Mouse (Mus musculus) Patski (cell line): ENCODE data around the gene Vmn1r43. TPM values are rescaled to one million over a fixed set of nuclear protein-coding genes. Genes with fewer than 3 reads are reported as not detected.
"Not testable (repeated sequence)": the region's sequence is repeated elsewhere in the genome, so short reads cannot be mapped to it uniquely, and the experiment has no call there.

Experiments used
- ATAC-seq: fragments of 100-300 bp; one replicate; pipeline ENCODE4 v1.8.0; 2021
- CTCF ChIA-PET: fragments of 350-600 bp; sonication (Branson Sonifier 250); formaldehyde crosslinking; loops from one replicate; lab custom pipeline; 2022; ENCODE audit warnings: inconsistent platforms; lab: Charles Lee
- POLR2A ChIA-PET: fragments of 350-600 bp; sonication (Branson Sonifier 250); formaldehyde crosslinking; loops from one replicate; lab custom pipeline; 2022; ENCODE audit warnings: antibody characterized with exemption, inconsistent platforms; lab: Charles Lee
- DNase-seq: peaks from one replicate; pipeline ENCODE4 v3.0.0-alpha.2; 2011; ENCODE audit warnings: low read depth, low spot score
- H3K27me3 ChIP-seq: fragments of 371-371 bp; one replicate; pipeline ENCODE4 v1.5.1; 2021
- CTCF ChIP-seq: fragments of 100-300 bp; IDR thresholded peaks from one replicate; pipeline ENCODE4 v1.5.1; 2021
- in situ Hi-C: fragments of 300-500 bp; cut with MboI; formaldehyde crosslinking; loops from 3 replicates; pipeline ENCODE4 v1.11.1; 2018; ENCODE audit warnings: low pct_unique_long_range_greater_than_20kb, mixed read lengths
- polyA plus RNA-seq: library from polyadenylated mRNA; unstranded; gene quantifications from one replicate; pipeline ENCODE4 v1.2.3, GENCODE M21; 2021

Gene Vmn1r43
- polyA plus RNA-seq: 0.13 TPM

DNA sequence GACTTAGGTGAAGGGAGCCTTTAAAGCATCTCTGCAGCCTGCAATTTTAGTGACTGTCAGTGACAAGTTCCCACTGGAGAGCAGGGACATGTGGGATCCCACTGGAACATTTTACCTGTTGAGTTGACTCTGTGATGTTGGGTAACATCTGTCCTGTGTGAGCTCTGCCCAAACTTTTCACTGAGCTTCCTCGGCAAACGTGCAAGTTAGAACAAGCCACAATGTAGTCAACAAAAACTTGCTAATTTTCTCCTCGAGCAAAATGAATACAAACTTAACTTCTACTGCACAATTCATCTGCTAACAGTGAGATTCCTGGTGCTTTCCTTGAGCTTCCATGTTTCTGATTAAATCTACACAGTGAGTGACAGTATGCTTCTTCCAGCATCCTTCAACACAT, at the start of gene Vmn1r43, which contains the start of gene Vmn1r42:
Gene Vmn1r43, minus strand, starts transcription at position 101 of the 400 bp plus-strand sequence.
Gene Vmn1r42, minus strand, starts transcription at position 101 of the 400 bp plus-strand sequence.
- POLR2A ChIA-PET, DNase-seq, CTCF ChIA-PET, ATAC-seq, in situ Hi-C loops, H3K27me3 ChIP-seq: not testable (repeated sequence)

DNA sequence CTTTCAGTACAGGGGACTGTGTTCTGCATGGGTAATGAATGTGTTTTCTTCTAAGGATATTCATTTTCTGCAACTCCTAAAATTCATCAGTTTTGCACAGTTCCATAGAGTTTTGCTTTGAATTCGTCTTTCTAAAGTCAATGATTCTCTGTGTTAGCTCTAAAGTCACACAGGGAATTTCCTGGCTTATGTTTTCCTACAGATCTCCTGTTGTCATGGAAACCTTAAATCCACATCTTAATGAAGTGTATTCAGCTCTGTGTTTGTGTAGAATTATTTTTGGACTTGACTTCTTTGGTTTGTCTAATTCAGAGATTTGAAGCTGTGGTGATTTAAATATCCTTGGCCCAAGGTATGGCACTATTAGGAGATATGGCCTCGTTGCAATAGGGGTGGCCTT, 7.6 kb upstream of the Vmn1r43 start:
- no peak for DNase-seq
- ATAC-seq: no peak
- TF ChIP-seq CTCF: no peak
- POLR2A ChIA-PET: no interaction called here
- in situ Hi-C loops: no loop called here
- CTCF ChIA-PET: interaction anchor here (2.0 kb wide), 1 partner anchor 12 kb away, joined by 4 read pairs; no protein-coding TSS in a partner anchor
- H3K27me3 ChIP-seq: no peaks in the 10 kb centered on the region

DNA sequence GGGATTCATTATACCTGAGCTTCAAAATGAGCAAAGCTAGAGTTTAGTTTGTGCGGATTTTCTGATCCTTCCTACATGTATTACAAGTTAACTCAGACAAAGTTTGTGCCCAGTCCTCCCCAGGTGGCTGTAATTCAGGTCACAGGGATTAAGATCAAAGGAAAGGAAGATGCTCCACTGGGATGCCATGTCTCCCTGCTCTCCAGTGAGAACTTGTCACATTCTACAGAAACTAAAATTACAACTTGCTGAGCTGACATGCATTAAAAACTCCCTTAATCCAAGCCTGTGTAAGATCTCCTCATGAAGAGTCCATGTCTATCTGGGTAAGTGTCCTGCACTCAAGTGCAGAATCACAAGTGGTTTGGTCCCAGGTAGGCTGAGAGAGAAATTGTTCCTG, 7.1 kb upstream of the Vmn1r43 start, which contains the start of gene Vmn1r44:
Gene Vmn1r44, plus strand, starts transcription at position 301 of the 400 bp plus-strand sequence.
- H3K27me3 ChIP-seq: no peaks in the 10 kb centered on the region
- DNase-seq (no peak), ATAC-seq (no peak)
- POLR2A ChIA-PET: no interaction called here
- CTCF ChIA-PET: interaction anchor here (2.0 kb wide), 1 partner anchor 13 kb away, joined by 4 read pairs; no protein-coding TSS in a partner anchor
- TF ChIP-seq CTCF: no peak
- in situ Hi-C loops: no loop called here

DNA sequence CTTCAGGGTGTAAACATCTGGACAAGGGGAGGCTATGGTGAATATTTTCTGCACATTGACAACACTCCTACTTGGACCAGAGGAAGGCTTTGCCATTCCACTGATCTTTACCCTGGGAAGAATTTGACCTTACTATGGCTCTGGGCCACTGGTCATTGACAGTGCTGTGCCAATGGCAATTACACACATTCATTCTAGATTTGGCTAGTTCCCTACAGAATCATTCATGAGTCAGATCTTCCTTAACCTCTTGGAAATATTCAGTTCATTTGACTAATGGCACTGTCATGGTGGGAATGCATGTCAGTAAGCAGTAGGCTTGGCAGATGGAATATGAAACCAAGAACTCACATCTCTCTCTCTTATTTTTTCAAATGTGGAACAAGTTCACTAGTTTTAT, 4.7 kb upstream of the Vmn1r43 start:
- ATAC-seq: no peak

DNA sequence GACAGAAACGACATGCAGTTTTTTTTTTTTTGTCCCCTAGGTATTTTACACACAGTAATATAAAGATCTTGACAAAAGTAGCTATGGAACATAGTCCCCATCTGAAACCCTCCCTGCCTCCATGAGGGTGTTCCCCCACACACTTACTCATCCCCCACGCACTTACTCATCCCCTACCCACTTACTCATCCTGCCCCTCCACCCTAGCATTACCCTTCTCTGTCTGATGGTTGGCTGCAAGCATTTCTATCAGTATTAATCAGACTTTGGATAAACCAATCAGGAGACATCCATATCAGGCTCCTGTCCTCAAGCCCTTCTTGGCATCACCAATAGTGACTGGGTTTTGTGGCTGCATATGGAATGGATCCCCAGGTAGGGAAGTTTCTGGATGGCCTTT, 750 bp upstream of the Vmn1r43 start:
- ChIA-PET POLR2A (no interaction called here), CTCF (no interaction called here)
- no peaks in the 10 kb centered on the region for H3K27me3 ChIP-seq
- TF ChIP-seq CTCF: no peak
- DNase-seq (no peak), ATAC-seq (no peak)
- in situ Hi-C loops: no loop called here

More for the DNA sequence above, 4.7 kb upstream of the Vmn1r43 start:
- in situ Hi-C loops: no loop called here
- ChIA-PET CTCF (interaction anchor here (0.9 to 1.3 kb wide), 3 partner anchors 8 to 173 kb away, joined by 3 to 4 read pairs (median 3); no protein-coding TSS in a partner anchor), POLR2A (no interaction called here)
- peak; percentile 14 for TF ChIP-seq CTCF
- DNase-seq: peak; percentile 64
- H3K27me3 ChIP-seq: no peaks in the 10 kb centered on the region

DNA sequence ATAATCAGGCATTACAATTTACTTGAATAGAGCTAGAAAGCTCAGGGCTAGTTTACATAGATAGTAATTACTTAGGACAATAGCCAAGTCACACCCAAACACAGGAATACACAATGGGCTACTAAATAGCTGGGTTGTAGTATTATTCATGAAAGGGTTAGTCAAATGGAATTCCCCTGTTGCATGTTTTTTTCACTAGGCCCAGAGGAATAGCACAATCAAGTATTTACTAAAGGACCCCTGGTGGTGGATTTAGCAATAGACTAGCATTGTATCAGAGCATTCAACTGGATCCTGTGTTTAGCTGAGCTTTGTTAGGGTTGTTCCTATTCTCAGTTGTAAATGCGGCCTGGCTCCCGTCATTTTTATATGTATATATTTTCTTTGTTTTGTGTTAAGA, 8.2 kb downstream of the Vmn1r43 start:
- POLR2A ChIA-PET: no interaction called here
- TF ChIP-seq CTCF: peak; percentile 37
- CTCF ChIA-PET: interaction anchor here (1.4 kb wide), 1 partner anchor 12 kb away, joined by 4 read pairs; no protein-coding TSS in a partner anchor
- ATAC-seq (no peak), DNase-seq (peak; percentile 37)
- in situ Hi-C loops: no loop called here
- H3K27me3 ChIP-seq: no peaks in the 10 kb centered on the region

DNA sequence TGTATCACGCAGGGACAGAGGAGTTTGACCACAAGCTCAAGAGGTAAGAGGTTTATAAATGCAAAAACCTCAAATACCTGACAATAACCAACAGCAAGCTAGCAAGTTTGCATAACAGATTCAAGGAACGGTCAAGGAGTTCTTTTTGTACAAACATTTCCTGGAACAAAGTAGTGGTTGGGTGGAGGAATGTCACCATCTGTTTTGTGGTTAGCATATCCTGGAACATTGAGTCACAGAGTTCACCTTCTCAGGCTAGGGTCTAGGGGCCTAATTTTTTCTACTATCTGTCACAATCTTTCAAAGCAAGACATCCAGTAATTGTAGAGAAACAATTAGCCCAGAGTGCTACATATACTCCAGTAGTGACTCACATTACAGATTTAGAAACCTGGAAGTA, 8.9 kb downstream of the Vmn1r43 start:
- ChIA-PET POLR2A (no interaction called here), CTCF (interaction anchor here (1.4 kb wide), 1 partner anchor 13 kb away, joined by 4 read pairs; no protein-coding TSS in a partner anchor)
- ATAC-seq (peak; percentile 26), DNase-seq (peak; percentile 50)
- H3K27me3 ChIP-seq: no peaks in the 10 kb centered on the region
- no peak for TF ChIP-seq CTCF
- in situ Hi-C loops: no loop called here

DNA sequence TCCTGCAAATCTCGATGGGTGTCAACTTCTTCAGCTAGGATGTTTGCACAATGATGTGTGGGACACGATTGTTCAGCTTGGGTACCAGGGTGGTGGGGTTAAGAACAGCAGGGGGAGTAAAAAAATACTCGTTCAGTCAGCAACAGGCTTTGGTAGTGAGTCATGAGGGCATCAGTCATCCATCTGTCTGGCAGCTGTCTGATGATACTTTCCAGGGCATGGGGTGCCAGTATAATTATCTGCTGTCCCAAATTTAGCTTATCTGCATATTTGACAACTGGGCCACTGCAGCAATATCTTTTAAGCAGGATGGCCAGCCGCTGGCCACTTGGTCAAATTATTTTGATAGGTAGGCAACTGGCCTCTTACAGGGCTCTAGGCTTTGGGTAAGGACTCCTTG, 12.4 kb downstream of the Vmn1r43 start:
- POLR2A ChIA-PET: no interaction called here
- DNase-seq: no peak

DNA sequence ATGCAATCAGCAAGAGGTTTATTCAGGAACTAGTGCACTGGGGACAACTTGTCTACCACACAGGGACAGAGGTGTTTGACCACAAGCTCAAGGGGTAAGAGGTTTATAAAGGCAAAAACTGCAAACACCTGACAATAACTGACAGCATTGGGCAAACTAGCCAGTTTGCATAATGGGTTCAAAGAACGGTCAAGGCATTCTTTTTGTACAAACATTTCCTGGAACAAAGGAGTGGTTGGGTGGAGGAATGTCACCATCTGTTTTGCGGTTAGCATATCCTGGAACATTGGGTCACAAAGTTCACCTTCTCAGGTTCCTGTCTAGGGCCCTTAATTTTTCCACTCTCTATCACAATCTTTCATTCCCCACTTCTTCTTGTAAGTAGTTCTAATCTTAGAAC, 16.4 kb downstream of the Vmn1r43 start:
- ATAC-seq (no peak), DNase-seq (no peak)
- CTCF ChIA-PET: no interaction called here
- H3K27me3 ChIP-seq: no peaks in the 10 kb centered on the region
- POLR2A ChIA-PET: no interaction called here
- in situ Hi-C loops: no loop called here
- TF ChIP-seq CTCF: no peak

More for the DNA sequence above, 12.4 kb downstream of the Vmn1r43 start:
- CTCF ChIA-PET: no interaction called here
- H3K27me3 ChIP-seq: no peaks in the 10 kb centered on the region
- ATAC-seq: no peak
- TF ChIP-seq CTCF: no peak
- in situ Hi-C loops: no loop called here

DNA sequence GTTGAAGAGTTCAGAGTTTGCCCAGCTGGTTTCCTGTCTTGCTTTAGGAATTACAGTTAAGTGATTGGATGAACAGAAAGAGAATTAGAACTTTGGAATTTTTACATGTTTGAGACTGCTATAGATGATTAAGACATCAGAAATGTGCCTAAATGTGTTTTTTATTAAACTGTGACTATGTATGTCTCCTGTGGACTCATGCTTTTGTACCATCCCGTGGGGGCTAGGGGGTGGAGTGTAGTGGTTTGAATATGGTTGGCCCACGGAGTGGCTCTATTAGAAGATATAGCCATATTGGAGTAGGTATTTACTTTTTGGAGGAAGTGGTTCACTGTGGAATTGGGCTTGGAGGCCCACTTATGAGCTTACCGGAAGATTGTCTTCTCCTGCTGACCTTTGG, 18.7 kb downstream of the Vmn1r43 start:
- TF ChIP-seq CTCF: no peak
- no peaks in the 10 kb centered on the region for H3K27me3 ChIP-seq
- ATAC-seq: no peak
- CTCF ChIA-PET: no interaction called here
- no peak for DNase-seq
- in situ Hi-C loops: no loop called here
- POLR2A ChIA-PET: no interaction called here

Other genes with a start within 250 kb of the Vmn1r43 start
- 26.7 TPM for gene Txnrd3, start 232.4 kb downstream of the Vmn1r43 start, polyA plus RNA-seq
- gene Vmn1r40, start 168.9 kb downstream of the Vmn1r43 start, polyA plus RNA-seq: 0.14 TPM
- not detected for gene Vmn1r41, start 135.6 kb downstream of the Vmn1r43 start, polyA plus RNA-seq
- gene Vmn1r42, start within 50 bp of the Vmn1r43 start, polyA plus RNA-seq: 0.10 TPM
- not detected for gene Vmn1r44, start 7.2 kb upstream of the Vmn1r43 start, polyA plus RNA-seq
- not detected for gene Vmn1r45, start 64.2 kb upstream of the Vmn1r43 start, polyA plus RNA-seq
- gene Vmn1r46, start 92.9 kb upstream of the Vmn1r43 start, polyA plus RNA-seq: 0.01 TPM
- gene Vmn1r47, start 139.7 kb upstream of the Vmn1r43 start, polyA plus RNA-seq: not detected
- not detected for gene Vmn1r48, start 160.4 kb upstream of the Vmn1r43 start, polyA plus RNA-seq
- not detected for gene Vmn1r49, start 202.1 kb upstream of the Vmn1r43 start, polyA plus RNA-seq
- not detected for gene Vmn1r50, start 225.0 kb upstream of the Vmn1r43 start, polyA plus RNA-seq
- gene Vmn1r51, start 246.2 kb upstream of the Vmn1r43 start, polyA plus RNA-seq: not detected